Mouse (Mus musculus) left cerebral cortex, postnatal 25 days (tissue): ENCODE data around the gene Polr2g. TPM values are rescaled to one million over a fixed set of nuclear protein-coding genes. Genes with fewer than 3 reads are reported as not detected.

Experiments
- DNase-seq, 2 experiments: peaks; one replicate each; pipeline ENCODE4 v3.0.0; 2022; ENCODE audit warnings: low spot score in 2 of 2, mixed read lengths in 1 of 2
- intact Hi-C: fragments of 180-260 bp; cut with DNase I; formaldehyde crosslinking; loops from one replicate; pipeline ENCODE4 v1.15.1; 2025
- total RNA-seq, 2 experiments: library from RNA; stranded (reverse); gene quantifications; 2 replicates each; pipeline ENCODE4 v1.2.3; 2021

Polr2g gene
- total RNA-seq, 2 experiments from 2014 or later, result 107 to 113 TPM

DNA sequence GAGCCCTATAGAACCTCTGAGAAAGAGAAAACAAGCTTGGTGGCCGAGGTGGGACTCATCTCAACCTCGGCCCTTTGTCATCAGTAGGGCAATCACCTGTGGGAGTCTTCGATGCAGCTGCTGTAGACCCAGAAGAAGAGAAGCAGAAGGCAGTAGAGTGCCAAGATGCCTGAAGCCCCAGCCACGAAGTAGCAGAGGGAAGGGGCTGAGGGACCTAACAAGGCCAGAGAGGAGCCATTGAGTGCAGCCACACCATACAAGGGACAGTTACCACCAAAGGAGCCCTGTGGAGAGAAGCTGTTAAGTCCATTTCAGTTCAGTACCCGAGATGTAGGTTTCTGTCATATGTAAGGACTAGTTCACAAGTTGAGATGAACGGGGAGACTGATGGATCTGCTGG, 25.0 kb downstream of the Polr2g start:
- intact Hi-C loops, result no loop called here
- no peak for DNase-seq

GRCm38 (mm10) chr19:8772996-8773395, 25.4 kb downstream of the Polr2g start:
- intact Hi-C loops, result no loop called here
- DNase-seq, result no peak

GRCm38 (mm10) chr19:8770567-8771270, 27.7 kb downstream of the Polr2g start, which contains the start of gene Tmem223:
Tmem223 (plus strand) TSS chr19:8770996.
- DNase-seq, result peak; percentile 81 to 85
- intact Hi-C loops, result no loop called here

GRCm38 (mm10) chr19:8765562-8765961, 32.8 kb downstream of the Polr2g start:
- intact Hi-C loops, result no loop called here
- no peak for DNase-seq

GRCm38 (mm10) chr19:8763276-8763675, 35.1 kb downstream of the Polr2g start:
- intact Hi-C loops, result no loop called here
- no peak for DNase-seq

GRCm38 (mm10) chr19:8760757-8761156, 37.6 kb downstream of the Polr2g start:
- intact Hi-C loops, result no loop called here
- DNase-seq, result no peak

GRCm38 (mm10) chr19:8758899-8759298, 39.5 kb downstream of the Polr2g start:
- DNase-seq, result no peak
- intact Hi-C loops, result loop anchor here (5.0 kb wide), 2 partner anchors 58 to 78 kb away; partner anchors contain the start of genes Bscl2, Gng3 and Ttc9c

DNA sequence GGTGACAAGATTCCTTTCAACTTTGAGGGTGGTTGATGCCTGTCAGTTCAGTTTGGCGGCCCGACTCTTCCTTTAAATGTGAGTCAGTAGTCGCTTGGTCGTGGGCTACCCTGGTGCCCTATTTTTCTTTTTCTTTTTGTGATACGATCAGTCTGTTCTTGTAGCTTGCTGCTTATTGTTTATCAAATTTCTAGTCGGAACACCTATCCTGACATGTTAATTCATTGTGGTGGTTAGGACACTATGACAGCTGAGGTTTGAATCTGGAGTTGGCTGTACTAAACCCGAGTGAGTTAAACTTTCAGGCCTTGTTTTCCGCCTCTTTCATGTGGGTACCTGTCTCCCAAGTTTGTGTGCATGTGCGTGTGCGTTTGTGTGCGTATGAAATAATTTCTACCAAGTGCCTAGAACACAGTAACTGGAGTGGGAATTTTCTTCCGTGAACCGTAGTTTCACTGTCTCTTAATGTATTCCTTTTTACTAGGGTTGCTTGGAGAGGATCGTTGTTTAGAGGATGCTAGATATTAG, 40.8 kb downstream of the Polr2g start:
- intact Hi-C loops, result loop anchor here (5.0 kb wide), 2 partner anchors 60 to 80 kb away; partner anchors contain the start of genes Bscl2, Gng3 and Ttc9c
- DNase-seq, result no peak

DNA sequence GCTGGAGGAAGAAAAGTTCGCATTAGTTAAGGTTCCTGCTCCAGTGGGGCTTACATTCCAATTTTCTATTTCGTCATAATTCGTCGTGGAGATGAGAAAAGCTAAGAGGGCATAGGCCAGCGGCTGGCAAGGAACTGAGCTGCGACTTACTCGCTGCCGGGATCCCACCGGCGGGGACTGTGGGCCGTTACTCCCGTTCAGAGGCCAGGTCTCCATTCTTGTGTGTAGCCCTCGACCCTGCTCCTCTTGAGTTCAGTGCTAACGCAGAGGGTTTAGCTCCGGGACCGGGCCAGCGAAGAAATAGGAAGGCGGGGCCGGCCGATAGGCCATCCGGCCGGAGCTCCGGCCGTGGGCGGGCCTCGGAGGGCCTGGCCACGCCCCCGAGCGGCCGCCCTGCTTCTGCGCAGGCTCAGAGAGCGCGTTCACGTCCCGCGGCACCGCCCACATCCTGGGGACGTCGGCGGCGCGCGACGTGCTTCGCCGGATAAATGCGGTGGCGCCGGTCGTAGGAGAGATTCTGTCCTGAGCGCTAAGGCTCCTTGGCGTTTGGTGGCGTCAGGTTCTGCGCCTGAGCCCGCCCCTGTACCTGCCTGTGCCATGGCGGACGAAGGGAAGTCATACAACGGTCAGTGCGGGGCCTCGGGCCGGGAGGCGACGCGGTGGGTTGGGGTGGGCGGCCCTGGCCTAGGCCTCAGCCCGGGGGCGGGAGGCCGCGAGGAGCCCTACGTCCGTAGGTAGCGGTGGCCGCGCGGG, 41.6 kb downstream of the Polr2g start, which contains the start of gene Nxf1:
Gene Nxf1 (plus strand): TSS at position 439 of the 753 bp plus-strand sequence.
- intact Hi-C loops, result loop anchor here (5.0 kb wide), 2 partner anchors 60 to 80 kb away; partner anchors contain the start of genes Bscl2, Gng3 and Ttc9c
- peak; percentile 94 to 95 for DNase-seq

- intact Hi-C loops, result loop anchor here (5.0 kb wide), 2 partner anchors 62 to 82 kb away; partner anchors contain the start of genes Bscl2, Gng3 and Ttc9c
- no peak for DNase-seq
Measured at GRCm38 (mm10) chr19:8755652-8756051, 42.7 kb downstream of the Polr2g start.

DNA sequence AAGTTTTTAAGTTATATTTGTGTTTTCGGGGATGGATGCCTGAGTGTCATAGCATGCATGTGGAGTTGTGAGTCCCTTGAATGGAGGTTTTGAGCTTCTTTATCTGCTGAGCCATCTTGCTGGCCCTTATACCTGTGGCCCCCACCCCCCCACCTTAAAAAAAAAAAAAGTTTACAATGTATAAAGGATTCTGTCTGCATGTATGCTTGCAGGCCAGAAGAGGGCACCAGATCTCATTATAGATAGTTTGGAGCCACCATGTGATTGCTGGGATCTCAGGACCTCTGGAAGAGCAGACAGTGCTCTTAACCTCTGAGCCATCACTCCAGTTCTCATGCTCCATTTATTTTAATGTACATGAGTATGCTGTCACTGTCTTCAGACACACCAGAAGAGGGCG, 51.0 kb downstream of the Polr2g start:
- DNase-seq, result no peak
- intact Hi-C loops, result no loop called here

DNA sequence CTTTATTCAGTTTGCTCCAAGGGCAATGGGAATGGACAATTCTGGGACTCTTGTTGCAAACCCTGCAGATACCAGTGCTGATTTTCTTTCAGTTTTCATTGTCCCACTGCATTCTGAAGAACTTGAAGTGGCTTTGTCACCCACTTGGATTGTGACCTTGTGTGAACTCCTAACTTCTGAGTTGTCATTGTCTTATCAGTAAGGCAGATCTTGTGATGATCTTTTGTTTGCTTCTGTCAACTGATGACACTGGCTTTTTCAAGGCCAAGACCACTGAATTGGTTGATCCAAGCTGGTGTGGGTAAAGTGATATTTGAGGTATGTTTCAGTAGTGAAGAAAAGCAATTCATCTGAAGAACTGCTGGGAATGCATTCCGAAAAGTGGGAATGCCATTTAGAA, 53.0 kb downstream of the Polr2g start:
- intact Hi-C loops, result no loop called here

More for the DNA sequence above, 53.0 kb downstream of the Polr2g start:
- no peak for DNase-seq

Other genes starting within 250 kb of the Polr2g start
- 10 to 100 TPM; 11.7 to 15.1 TPM for gene Slc22a8, start 207.3 kb downstream of the Polr2g start, total RNA-seq
- 1 to 10 TPM; 5.5 to 5.8 TPM for gene Slc22a6, start 180.5 kb downstream of the Polr2g start, total RNA-seq
- 100 to 1,000 TPM; 160 to 162 TPM for gene Chrm1, start 134.8 kb downstream of the Polr2g start, total RNA-seq
- 100 to 1,000 TPM; 148 to 161 TPM for gene Slc3a2, start 75.2 kb downstream of the Polr2g start, total RNA-seq
- gene Wdr74, start 62.8 kb downstream of the Polr2g start, total RNA-seq, result 10 to 100 TPM; 46.0 to 58.5 TPM
- 1 to 10 TPM; 1.1 to 1.5 TPM for gene 1700092M07Rik, start 57.9 kb downstream of the Polr2g start, total RNA-seq
- gene Stx5a, start 57.2 kb downstream of the Polr2g start, total RNA-seq, result 10 to 100 TPM; 61.5 to 70.1 TPM
- 10 to 100 TPM; 87.4 to 92.0 TPM for gene Nxf1, start 41.5 kb downstream of the Polr2g start, total RNA-seq
- 10 to 100 TPM; 73.0 to 75.0 TPM for gene Tmem223, start 27.6 kb downstream of the Polr2g start, total RNA-seq
- 10 to 100 TPM; 10.6 to 10.9 TPM for gene Tmem179b, start 24.1 kb downstream of the Polr2g start, total RNA-seq
- 10 to 100 TPM; 12.0 to 12.4 TPM for gene Taf6l, start 12.2 kb downstream of the Polr2g start, total RNA-seq
- gene Zbtb3, start 4.0 kb upstream of the Polr2g start, total RNA-seq, result 1 to 10 TPM; 5.9 to 7.1 TPM
- gene Ttc9c, start 20.8 kb upstream of the Polr2g start, total RNA-seq, result 10 to 100 TPM; 35.1 to 35.5 TPM
- gene Hnrnpul2, start 21.4 kb upstream of the Polr2g start, total RNA-seq, result 100 to 1,000 TPM; 110 to 112 TPM
- not detected for gene AC129217.1, start 31.2 kb upstream of the Polr2g start, total RNA-seq
- 100 to 1,000 TPM; 111 to 112 TPM for gene Bscl2, start 38.9 kb upstream of the Polr2g start, total RNA-seq
- 100 to 1,000 TPM; 201 to 223 TPM for gene Gng3, start 40.6 kb upstream of the Polr2g start, total RNA-seq
- under 1 TPM; 0.92 to 0.96 TPM for gene Lrrn4cl, start 52.2 kb upstream of the Polr2g start, total RNA-seq
- 10 to 100 TPM; 91.0 to 94.1 TPM for gene Ubxn1, start 72.9 kb upstream of the Polr2g start, total RNA-seq
- gene Uqcc3, start 82.3 kb upstream of the Polr2g start, total RNA-seq, result 10 to 100 TPM; 32.3 to 35.6 TPM
- gene Lbhd1, start 85.2 kb upstream of the Polr2g start, total RNA-seq, result 1 to 10 TPM; 5.4 to 7.2 TPM
- gene Gm49403, start 85.4 kb upstream of the Polr2g start, total RNA-seq, result not detected
- gene 1810009A15Rik, start 90.3 kb upstream of the Polr2g start, total RNA-seq, result 10 to 100 TPM; 21.4 to 23.9 TPM
- 1 to 10 TPM; 2.4 to 3.3 TPM for gene Gm49416, start 90.3 kb upstream of the Polr2g start, total RNA-seq
- gene Ints5, start 94.4 kb upstream of the Polr2g start, total RNA-seq, result 10 to 100 TPM; 22.6 to 24.3 TPM
- gene Ganab, start 99.5 kb upstream of the Polr2g start, total RNA-seq, result 100 to 1,000 TPM in 1 of 2 experiments, 10 to 100 TPM in 1; 98.5 to 102 TPM
- 100 to 1,000 TPM; 151 to 163 TPM for gene B3gat3, start 121.8 kb upstream of the Polr2g start, total RNA-seq
- gene Rom1, start 130.8 kb upstream of the Polr2g start, total RNA-seq, result 1 to 10 TPM; 5.7 TPM
- 1 to 10 TPM; 8.2 to 8.4 TPM for gene Eml3, start 131.0 kb upstream of the Polr2g start, total RNA-seq
- gene Mta2, start 143.3 kb upstream of the Polr2g start, total RNA-seq, result 10 to 100 TPM; 46.0 to 46.9 TPM
- 10 to 100 TPM; 18.7 to 20.1 TPM for gene Tut1, start 155.3 kb upstream of the Polr2g start, total RNA-seq
- gene Eef1g, start 168.5 kb upstream of the Polr2g start, total RNA-seq, result 100 to 1,000 TPM; 203 to 212 TPM
- 10 to 100 TPM; 20.2 to 21.0 TPM for gene Ahnak, start 190.7 kb upstream of the Polr2g start, total RNA-seq